ENCODE assay signal across 17 mouse cellular contexts in the genomic region with DNA sequence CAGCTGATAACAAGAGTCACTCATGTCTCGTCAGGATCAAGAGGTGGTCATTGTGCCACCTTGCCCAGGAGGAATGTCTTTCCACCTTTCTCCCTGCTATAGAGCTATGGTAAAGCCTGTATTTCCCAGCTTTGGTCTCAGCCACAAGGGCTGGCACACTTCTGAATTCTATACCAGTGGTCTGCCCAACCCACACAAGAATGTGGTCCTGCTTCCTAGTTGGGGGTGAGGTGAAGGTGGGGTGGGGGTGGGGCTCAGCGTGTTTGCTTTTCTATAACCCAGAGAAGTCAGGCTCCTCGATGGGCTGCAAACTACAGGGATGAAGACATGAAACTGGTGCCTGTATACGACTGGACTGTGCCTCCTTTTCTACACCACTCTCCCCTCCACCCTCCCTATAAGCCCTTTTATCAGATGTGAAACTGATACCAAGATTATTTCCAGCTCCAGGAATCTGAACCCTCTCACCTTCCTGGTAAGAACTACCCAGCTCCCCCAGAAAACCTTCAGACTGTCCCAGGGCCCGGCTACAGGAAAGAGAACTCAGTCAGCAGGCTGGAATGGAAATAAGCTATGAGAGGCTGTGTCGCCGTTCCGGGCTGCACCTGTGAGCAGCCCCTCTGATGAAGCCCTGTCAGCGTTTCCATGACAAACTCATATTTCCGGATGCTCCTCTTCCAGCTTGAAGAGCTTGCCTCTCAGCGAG. TPM values are rescaled to one million over a fixed set of nuclear protein-coding genes. Genes with fewer than 3 reads are reported as not detected.
DNase-seq lines count a peak whose midpoint lies in the region; ATAC-seq and TF ChIP-seq lines count a peak whose summit lies in the region.
"Had no signal": no experiment of that assay in that cellular context is flagged by ENCODE, and none has a peak within 500 bp of the region (broad histone marks: within the 10 kb centered on the region; RNA-seq: fewer than 3 reads in every experiment).

No protein-coding gene starts in this region.

- ATAC-seq in forebrain, postnatal 0 days = peak; percentile 49; the same call in 1 of the 2 replicates
- ATAC-seq in forebrain, embryonic 13.5 days = no peak
- peak; percentile 60; the same call in 1 of the 2 replicates for ATAC-seq in intestine, postnatal 0 days
- ATAC-seq in frontal cortex, adult (ENCODE audit: low TSS enrichment) = no peak

- H3K4me2 ChIP-seq in forebrain, postnatal 0 days (ENCODE audit: low read depth) = no peak overlapping the region
- H3K4me2 ChIP-seq in forebrain, embryonic 13.5 days = no peak overlapping the region
- 0 out of 2 replicates have a peak overlapping the region, but pooled peaks have one; percentile 9 for H3K4me2 ChIP-seq in intestine, postnatal 0 days (replicated peaks; ENCODE audit: low read depth)
- H3K4me2 ChIP-seq: midbrain, embryonic 11.5 days; neural tube, embryonic 15.5 days had no signal

- WGBS in forebrain, postnatal 0 days = 68% methylated on average over 11 of the region's 11 CpGs
- 77% methylated on average over 11 of the region's 11 CpGs for WGBS in forebrain, embryonic 13.5 days
- WGBS in intestine, postnatal 0 days = 40% methylated on average over 11 of the region's 11 CpGs

- H3K9me3 ChIP-seq in forebrain, postnatal 0 days (ENCODE audit: low read length) = no peaks in the 10 kb centered on the region
- H3K9me3 ChIP-seq in forebrain, embryonic 13.5 days (replicated peaks) = no peaks in the 10 kb centered on the region
- no peaks in the 10 kb centered on the region for H3K9me3 ChIP-seq in intestine, postnatal 0 days (ENCODE audit: control insufficient read depth)
- H3K9me3 ChIP-seq: hindbrain, embryonic 10.5 days; neural tube, embryonic 15.5 days had no signal

- H3K27ac ChIP-seq in forebrain, postnatal 0 days (ENCODE audit: low read depth, low read length) = peak overlapping the region; percentile 29; the same call in 1 of the 2 replicates
- H3K27ac ChIP-seq in forebrain, embryonic 13.5 days = no peak overlapping the region
- H3K27ac ChIP-seq in intestine, postnatal 0 days (ENCODE audit: low read depth, low read length) = no peak overlapping the region
- H3K27ac ChIP-seq: hindbrain, embryonic 10.5 days; neural tube, embryonic 15.5 days had no signal

- TF ChIP-seq CTCF in forebrain, postnatal 0 days (IDR thresholded peaks at IDR 0.05; ENCODE audit: low read depth) = no peak
- TF ChIP-seq CTCF in intestine, postnatal 0 days (IDR thresholded peaks at IDR 0.05; ENCODE audit: low read depth) = no peak

- H3K36me3 ChIP-seq in forebrain, postnatal 0 days (ENCODE audit: insufficient read depth) = no peaks in the 10 kb centered on the region
- no peaks in the 10 kb centered on the region for H3K36me3 ChIP-seq in forebrain, embryonic 13.5 days (ENCODE audit: poor library complexity, severe bottlenecking)
- no peaks in the 10 kb centered on the region for H3K36me3 ChIP-seq in intestine, postnatal 0 days (ENCODE audit: control insufficient read depth, insufficient read depth)
- H3K36me3 ChIP-seq: hindbrain, embryonic 10.5 days; neural tube, embryonic 15.5 days had no signal

- H3K9ac ChIP-seq in forebrain, postnatal 0 days = no peak overlapping the region
- no peak overlapping the region for H3K9ac ChIP-seq in forebrain, embryonic 13.5 days
- no peak overlapping the region for H3K9ac ChIP-seq in intestine, postnatal 0 days (ENCODE audit: low read depth, low read length)
- H3K9ac ChIP-seq: neural tube, embryonic 15.5 days had no signal

- H3K4me1 ChIP-seq in forebrain, postnatal 0 days (ENCODE audit: insufficient read depth) = peaks cover 15% of the 10 kb centered on the region
- H3K4me1 ChIP-seq in forebrain, embryonic 13.5 days = peaks cover 23% of the 10 kb centered on the region
- no peaks in the 10 kb centered on the region for H3K4me1 ChIP-seq in intestine, postnatal 0 days (replicated peaks; ENCODE audit: control insufficient read depth, insufficient read depth, low read length)

- no peaks in the 10 kb centered on the region for H3K27me3 ChIP-seq in forebrain, postnatal 0 days (ENCODE audit: insufficient read depth, low read length)
- H3K27me3 ChIP-seq in forebrain, embryonic 13.5 days = no peaks in the 10 kb centered on the region
- H3K27me3 ChIP-seq in intestine, postnatal 0 days (replicated peaks; ENCODE audit: control insufficient read depth, insufficient read depth, low read length) = no peaks in the 10 kb centered on the region
- H3K27me3 ChIP-seq: neural tube, embryonic 15.5 days had no signal

- DNase-seq in forebrain, postnatal 0 days = peak; percentile 40
- DNase-seq in right cerebral cortex, postnatal 4 days = peak; percentile 12
- DNase-seq in right cerebral cortex, adult 18-20 months = no peak
- peak; percentile 3 for DNase-seq in thymus, postnatal 25 days
- no peak for DNase-seq in kidney, adult 8-10 months
- DNase-seq: adrenal gland, adult 2 months; cerebellum, adult 9-11 months; gastrocnemius, postnatal 14 days; kidney, adult 2 months; kidney, postnatal 36 days; lung, adult 2 months had no signal

- H3K4me3 ChIP-seq in forebrain, postnatal 0 days (ENCODE audit: low read depth, low read length) = no peak overlapping the region
- no peak overlapping the region for H3K4me3 ChIP-seq in forebrain, embryonic 13.5 days
- H3K4me3 ChIP-seq in intestine, postnatal 0 days (ENCODE audit: low read depth, low read length) = no peak overlapping the region
- H3K4me3 ChIP-seq: hindbrain, embryonic 10.5 days; neural tube, embryonic 15.5 days had no signal

RNA-seq across cellular contexts. Expression of a gene that starts 24.0 kb away (rescaled TPM):
- total RNA-seq in forebrain, postnatal 0 days (2014; rRNA removed) = 36.5 and 54.9 TPM in 2 replicates
- polyA plus RNA-seq in forebrain, postnatal 0 days (2015; fragmentation: Nextera tagmentation; extraction: Ambion mirVana) = 41.7 and 49.8 TPM in 2 replicates
- 32.4 and 37.0 TPM in 2 replicates for polyA plus RNA-seq in forebrain, embryonic 13.5 days (2015; fragmentation: Nextera tagmentation; extraction: Ambion mirVana)
- polyA plus RNA-seq in intestine, postnatal 0 days (2015; fragmentation: Nextera tagmentation; extraction: Ambion mirVana) = 52.4 and 57.4 TPM in 2 replicates

RNA-seq across cellular contexts. Expression of a gene that starts 35.8 kb away (rescaled TPM):
- total RNA-seq in forebrain, postnatal 0 days (2014; rRNA removed) = 282 and 390 TPM in 2 replicates
- 103 and 121 TPM in 2 replicates for polyA plus RNA-seq in forebrain, postnatal 0 days (2015; fragmentation: Nextera tagmentation; extraction: Ambion mirVana)
- polyA plus RNA-seq in forebrain, embryonic 13.5 days (2015; fragmentation: Nextera tagmentation; extraction: Ambion mirVana) = 393 and 402 TPM in 2 replicates
- 70.7 and 73.2 TPM in 2 replicates for polyA plus RNA-seq in intestine, postnatal 0 days (2015; fragmentation: Nextera tagmentation; extraction: Ambion mirVana)

RNA-seq across cellular contexts. Expression of a gene that starts 56.7 kb away (rescaled TPM):
- 33.0 and 43.7 TPM in 2 replicates for total RNA-seq in forebrain, postnatal 0 days (2014; rRNA removed)
- polyA plus RNA-seq in forebrain, postnatal 0 days (2015; fragmentation: Nextera tagmentation; extraction: Ambion mirVana) = 28.0 and 34.6 TPM in 2 replicates
- 65.6 and 72.7 TPM in 2 replicates for polyA plus RNA-seq in forebrain, embryonic 13.5 days (2015; fragmentation: Nextera tagmentation; extraction: Ambion mirVana)
- polyA plus RNA-seq in intestine, postnatal 0 days (2015; fragmentation: Nextera tagmentation; extraction: Ambion mirVana) = 16.8 and 18.7 TPM in 2 replicates

Comparison
In these comparisons a context has a peak if more than half of its experiments do, and no peak if none do; other contexts are left out.
1. ATAC-seq: peak in forebrain, postnatal 0 days (single experiment) and intestine, postnatal 0 days (single experiment); none in forebrain, embryonic 13.5 days (single experiment) and frontal cortex, adult (single experiment).
2. DNase-seq: peak in forebrain, postnatal 0 days (single experiment), right cerebral cortex, postnatal 4 days (single experiment) and thymus, postnatal 25 days (single experiment); none in right cerebral cortex, adult 18-20 months (single experiment) and kidney, adult 8-10 months (0 of 2).